Mouse (Mus musculus) lung, postnatal 10 days (tissue): ENCODE results near the gene Itpk1.

Experiments used
- DNase-seq: peaks from one replicate; pipeline ENCODE4 v3.0.0; 2021

Itpk1 gene

GRCm38 (mm10) chr12:102540278-102540677, 164.5 kb downstream of the Itpk1 start:
- no peak for DNase-seq

- DNase-seq = no peak
These were observed 168.9 kb downstream of the Itpk1 start for GRCm38 (mm10) chr12:102535796-102536195.

- no peak for DNase-seq
These were observed 176.7 kb downstream of the Itpk1 start for GRCm38 (mm10) chr12:102527989-102528388.

- DNase-seq = peak; percentile 56
These were observed 180.0 kb downstream of the Itpk1 start for GRCm38 (mm10) chr12:102524760-102525159.

GRCm38 (mm10) chr12:102524216-102524615, 180.5 kb downstream of the Itpk1 start:
- no peak for DNase-seq

GRCm38 (mm10) chr12:102521777-102522319, 182.9 kb downstream of the Itpk1 start:
- DNase-seq = peak; percentile 70

- peak; percentile 39 for DNase-seq
These were observed 184.6 kb downstream of the Itpk1 start for GRCm38 (mm10) chr12:102519929-102520720.
